Mouse (Mus musculus): ENCODE measurements at regions not wholly inside any gene's neighbourhood (a gene's known extent, or its start where the extent isn't known, plus 50 kb on each side); places are given as distances from the start of the nearest gene placed in this dataset.
A peak's percentile ranks its signal among the peaks of the same experiment; 100 is the strongest.

DNA sequence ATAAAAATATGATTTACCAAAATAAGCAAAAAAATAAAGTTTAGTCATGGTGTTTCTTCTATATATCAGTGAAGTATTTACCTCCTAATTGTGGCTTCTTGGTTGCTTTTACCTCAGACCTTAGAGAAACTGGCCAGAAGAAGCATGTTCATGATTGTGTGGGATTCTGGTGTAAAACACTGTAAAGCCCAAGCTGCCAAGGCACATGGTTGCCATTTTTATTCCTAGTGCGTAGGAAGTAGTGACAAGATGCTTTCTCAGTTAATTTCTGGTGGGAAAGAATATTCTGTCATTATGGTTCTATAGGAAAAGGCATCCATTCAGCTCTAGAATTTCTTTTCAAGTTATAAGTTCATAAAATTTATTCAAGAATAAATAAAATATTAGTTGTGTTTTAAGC, 805.2 kb downstream of the Olfm4 start:
- DNase-seq, result no peak

DNA sequence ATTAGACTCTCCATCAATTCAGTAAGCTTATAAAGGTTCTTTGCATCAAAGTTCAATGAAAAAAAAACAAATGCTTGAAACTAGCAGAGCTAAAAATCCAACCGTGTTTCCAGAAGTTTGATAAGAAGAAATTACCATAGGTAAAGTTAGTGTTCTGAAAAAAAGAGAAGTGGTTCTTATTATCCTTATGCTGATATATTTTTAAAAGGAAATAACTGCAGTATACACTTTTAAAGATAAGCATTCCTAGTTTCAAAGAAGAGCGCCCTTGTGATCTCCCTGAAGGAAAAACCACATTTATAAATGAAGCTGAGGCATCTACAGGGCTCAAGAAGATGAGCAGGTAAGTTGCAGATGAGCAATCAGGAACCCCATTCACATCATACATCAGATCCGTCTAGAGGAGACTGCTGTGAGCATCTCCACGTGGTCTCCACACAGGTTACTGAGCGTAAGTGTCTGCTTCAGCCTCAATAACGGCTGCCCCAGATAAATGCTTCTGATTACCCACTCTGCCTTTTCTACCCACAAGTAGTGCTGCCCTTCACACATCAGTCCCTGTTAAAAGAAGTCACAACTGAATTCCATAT, 815.6 kb downstream of the Olfm4 start:
- no peak for DNase-seq

DNA sequence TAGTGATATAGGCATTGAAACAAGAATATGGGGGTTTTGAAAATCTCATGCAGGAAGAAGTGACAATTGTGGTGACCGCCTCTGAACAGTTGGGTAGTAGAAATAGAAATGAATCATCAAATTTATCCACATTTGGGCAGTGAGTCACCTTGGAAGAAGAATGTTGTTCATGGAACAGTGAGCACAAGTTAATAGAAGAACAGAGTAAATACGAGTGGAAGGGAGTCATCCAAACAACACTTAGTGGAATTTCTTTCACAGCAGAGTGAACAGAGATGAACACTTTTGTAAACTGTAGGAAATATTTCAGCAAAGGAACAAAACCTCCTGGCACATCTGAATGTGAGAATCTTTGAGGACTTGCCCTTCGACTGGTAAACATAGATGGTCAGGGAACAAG, 846.6 kb downstream of the Olfm4 start:
- no peak for DNase-seq

DNA sequence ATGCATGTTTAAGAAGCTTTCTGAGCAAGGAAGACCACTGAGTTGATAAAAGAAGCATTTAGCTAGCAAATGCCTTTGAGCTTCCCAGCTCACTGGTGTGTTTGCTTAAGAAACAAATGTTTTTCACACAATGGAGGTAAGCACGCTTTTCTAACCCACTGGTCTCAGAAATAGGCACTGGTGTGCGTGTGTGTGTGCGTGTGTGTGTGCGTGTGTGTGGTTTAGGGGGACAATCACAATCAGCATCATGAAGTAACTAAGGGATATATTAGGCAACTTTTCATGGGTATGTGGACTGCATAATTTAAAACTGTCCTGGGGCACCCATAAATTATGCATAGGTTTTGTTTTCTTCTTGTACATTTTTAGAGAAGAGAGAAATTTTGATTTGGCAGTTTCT, 860.7 kb downstream of the Olfm4 start:
- no peak for DNase-seq

DNA sequence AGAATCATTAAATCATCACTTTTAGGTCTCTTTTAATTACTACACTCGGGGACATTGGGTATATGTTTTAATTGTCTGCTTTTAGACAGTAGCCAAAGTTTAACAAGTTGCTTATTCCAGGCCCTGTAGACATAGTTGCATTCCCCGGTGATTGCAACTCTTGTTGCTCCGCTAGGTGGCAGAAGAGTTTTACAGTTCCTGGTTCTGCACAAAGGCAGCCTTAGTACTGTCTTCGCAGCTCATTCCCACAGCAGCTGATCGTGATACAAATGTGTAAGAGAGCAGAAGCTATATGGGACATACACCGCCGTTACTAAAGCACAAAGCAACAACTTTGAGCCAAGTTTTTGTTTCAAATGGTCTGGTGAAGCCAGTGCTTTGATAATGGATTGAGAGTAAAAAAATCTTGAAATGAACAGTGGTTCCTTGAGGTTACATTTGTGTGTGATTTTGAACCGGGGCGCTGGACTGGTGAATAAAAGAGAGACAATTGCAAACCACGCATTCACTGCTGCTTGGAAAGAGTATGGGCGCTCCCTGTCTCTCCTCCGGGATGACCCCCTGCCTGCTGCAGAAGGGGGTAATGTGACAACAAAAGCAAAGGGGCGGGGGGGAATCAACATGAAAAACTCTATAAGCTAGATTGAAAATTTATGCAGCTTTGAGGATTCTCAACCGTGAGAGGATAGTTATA, 861.8 kb downstream of the Olfm4 start:
- DNase-seq, result peak; percentile 81

DNA sequence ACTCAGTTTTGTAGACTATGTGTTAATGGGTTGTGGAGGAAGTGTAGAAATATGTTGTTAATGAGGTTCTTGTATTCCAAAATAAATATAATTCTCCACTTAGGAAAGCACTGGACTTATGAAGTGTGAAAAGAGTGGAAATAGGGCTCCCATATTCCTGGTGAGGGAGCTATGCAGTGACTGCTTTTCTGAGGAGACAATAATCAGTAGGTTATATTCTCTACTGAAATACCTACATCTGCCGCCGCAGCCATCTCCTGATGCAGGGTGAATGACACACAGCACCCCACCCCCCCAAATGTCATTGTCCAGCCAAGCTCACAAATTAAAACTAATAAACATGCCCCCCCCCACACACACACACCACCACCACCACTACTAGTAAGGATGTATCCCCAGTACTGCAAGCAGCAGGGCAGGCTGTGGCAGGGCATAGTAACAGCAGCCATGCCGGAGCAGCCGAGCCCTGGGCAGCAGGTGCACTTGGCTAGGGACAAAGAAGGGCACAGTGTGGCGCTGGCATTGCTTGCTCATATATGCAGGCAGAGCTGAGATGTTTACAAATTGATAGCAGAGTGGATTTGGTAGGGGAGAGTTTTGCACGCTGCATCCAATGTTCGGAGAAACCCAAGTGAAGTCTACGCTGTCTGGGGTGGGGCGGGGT, 862.7 kb downstream of the Olfm4 start:
- no peak for DNase-seq
